Mouse (Mus musculus) kidney, postnatal 4 days (tissue): ENCODE measurements around the gene Krt78.

ENCODE experiments used
- DNase-seq, 2 experiments: peaks; one replicate each; pipeline ENCODE4 v3.0.0; 2021; ENCODE audit warnings: mixed read lengths in 2 of 2

Gene Krt78

GRCm38 (mm10) chr15:101970536-101970935 is 16.4 kb upstream of the Krt78 start:
- DNase-seq, result peak; percentile 85

GRCm38 (mm10) chr15:101966808-101967207 is 12.7 kb upstream of the Krt78 start:
- DNase-seq, result peak in 1 of 2 experiments; percentile 24

- DNase-seq, result no peak
These were observed 4.8 kb upstream of the Krt78 start for GRCm38 (mm10) chr15:101958891-101959290.

GRCm38 (mm10) chr15:101952733-101953474 is 1.2 kb downstream of the Krt78 start:
- no peak for DNase-seq

GRCm38 (mm10) chr15:101945430-101945829 is 8.7 kb downstream of the Krt78 start:
- DNase-seq, result no peak

- DNase-seq, result peak; percentile 33 to 52
These were observed 12.1 kb downstream of the Krt78 start for GRCm38 (mm10) chr15:101941948-101942347.

- no peak for DNase-seq
These were observed 13.7 kb downstream of the Krt78 start, which contains the start of gene Krt79 for GRCm38 (mm10) chr15:101940274-101940829. Gene Krt79, minus strand, starts transcription at chr15:101940324.

GRCm38 (mm10) chr15:101938600-101939308 is 15.3 kb downstream of the Krt78 start:
- DNase-seq, result no peak

GRCm38 (mm10) chr15:101933024-101933423 is 21.1 kb downstream of the Krt78 start:
- DNase-seq, result no peak

- peak; percentile 46 to 60 for DNase-seq
These were observed 24.4 kb downstream of the Krt78 start for GRCm38 (mm10) chr15:101929666-101930065.

GRCm38 (mm10) chr15:101929087-101929486 is 25.0 kb downstream of the Krt78 start:
- DNase-seq, result peak; percentile 27 to 52

GRCm38 (mm10) chr15:101927340-101928080 is 26.6 kb downstream of the Krt78 start:
- peak; percentile 72 to 83 for DNase-seq

GRCm38 (mm10) chr15:101925041-101925440 is 29.0 kb downstream of the Krt78 start:
- DNase-seq, result no peak

GRCm38 (mm10) chr15:101924635-101925034 is 29.5 kb downstream of the Krt78 start, which contains the start of gene Krt4:
Gene Krt4, minus strand, starts transcription at chr15:101924735.
- no peak for DNase-seq

GRCm38 (mm10) chr15:101922296-101922695 is 31.8 kb downstream of the Krt78 start:
- DNase-seq, result no peak

- DNase-seq, result no peak
These were observed 38.0 kb downstream of the Krt78 start for GRCm38 (mm10) chr15:101916072-101916471.

- DNase-seq, result no peak
These were observed 49.2 kb downstream of the Krt78 start for GRCm38 (mm10) chr15:101904849-101905248.

GRCm38 (mm10) chr15:101902171-101903149 is 51.6 kb downstream of the Krt78 start:
- DNase-seq, result peak; percentile 31 to 50
